Mouse (Mus musculus) heart, embryonic 14.5 days (tissue): Measurements from ENCODE around the gene Pld2. TPM values are rescaled to one million over a fixed set of nuclear protein-coding genes. Genes with fewer than 3 reads are reported as not detected.

ENCODE experiments used
- ATAC-seq: fragments of 200-750 bp; cut with Nextera tagmentation; 2 replicates; pipeline ENCODE4 v1.8.0; 2017; ENCODE audit warnings: low read depth, moderate TSS enrichment; ENCODE audit not compliant: insufficient number of reproducible peaks, insufficient read depth, low FRiP score
- H3K27ac ChIP-seq, 2 experiments: fragments of 200-500 bp in 1 of 2; fragments of 300-500 bp in 1 of 2; sonication (generic) in 1 of 2; replicated peaks in 1 of 2; 2 replicates each; pipeline ENCODE4 v1.5.1; 2012 to 2014; ENCODE audit warnings: low read depth in 2 of 2, low read length in 2 of 2, control low read depth in 1 of 2, mild to moderate bottlenecking in 1 of 2, mixed read lengths in 1 of 2; ENCODE audit not compliant: control insufficient read depth in 1 of 2, insufficient read depth in 1 of 2
- H3K27me3 ChIP-seq: fragments of 300-500 bp; sonication (generic); 2 replicates; pipeline ENCODE4 v1.6.1; 2014; ENCODE audit warnings: mild to moderate bottlenecking, low read length, control low read depth; ENCODE audit not compliant: control insufficient read depth, insufficient read depth
- H3K36me3 ChIP-seq: fragments of 300-500 bp; sonication (generic); 2 replicates; pipeline ENCODE4 v1.6.1; 2014; ENCODE audit warnings: mild to moderate bottlenecking, control low read depth, low read length, mixed read lengths; ENCODE audit not compliant: control insufficient read depth, insufficient read depth
- H3K4me1 ChIP-seq, 2 experiments: fragments of 200-500 bp in 1 of 2; fragments of 300-500 bp in 1 of 2; sonication (generic) in 1 of 2; 2 replicates each; pipeline ENCODE4 v1.6.1; 2012 to 2014; ENCODE audit warnings: low read length in 2 of 2, control low read depth in 1 of 2, mixed read lengths in 1 of 2; ENCODE audit not compliant: control insufficient read depth in 2 of 2, insufficient read depth in 2 of 2
- H3K4me2 ChIP-seq: fragments of 300-500 bp; sonication (generic); 2 replicates; pipeline ENCODE4 v1.6.1; 2014; ENCODE audit warnings: mild to moderate bottlenecking, low read length
- H3K4me3 ChIP-seq, 2 experiments: fragments of 200-500 bp in 1 of 2; fragments of 300-500 bp in 1 of 2; sonication (generic) in 1 of 2; 2 replicates each; pipeline ENCODE4 v1.5.1; 2012 to 2014; ENCODE audit warnings: low read length in 2 of 2, mild to moderate bottlenecking in 2 of 2, control low read depth in 1 of 2, low read depth in 1 of 2, moderate library complexity in 1 of 2; ENCODE audit not compliant: control insufficient read depth in 1 of 2, insufficient read depth in 1 of 2
- H3K9ac ChIP-seq: fragments of 300-500 bp; sonication (generic); 2 replicates; pipeline ENCODE4 v1.6.1; 2014; ENCODE audit warnings: mild to moderate bottlenecking, low read length
- H3K9me3 ChIP-seq: fragments of 300-500 bp; sonication (generic); 2 replicates; pipeline ENCODE4 v1.6.1; 2016; ENCODE audit warnings: low read length, control low read depth; ENCODE audit not compliant: control insufficient read depth
- WGBS: fragments of 180-500 bp; shearing (Covaris S2); extraction: QIAGEN DNeasy Blood & Tissue Kit; methylation state at CpG from one replicate; pipeline ENCODE4 v1.1.7; 2014; 5-methylcytosine and 5-hydroxymethylcytosine counted together
- polyA plus RNA-seq: library from polyadenylated mRNA; unstranded; fragments of >200 nt; fragmentation: Nextera tagmentation; extraction: Ambion mirVana; gene quantifications from 2 replicates; pipeline ENCODE4 v1.2.1, GENCODE M21; 2014

Pld2 gene
- polyA plus RNA-seq, 1 experiment from 2014 or later: 11.1 TPM

- no peak for ATAC-seq
- Histone ChIP-seq H3K36me3 (peaks cover 13% of the 10 kb centered on the region; the same call in 1 of the 2 replicates), H3K4me2 (peak overlapping the region; percentile 39), H3K9ac (peak overlapping the region; percentile 34; the same call in 1 of the 2 replicates), H3K4me3 (peak overlapping the region in 1 of 2 experiments; percentile 2; a peak in 1 of 4 replicates), H3K9me3 (no peaks in the 10 kb centered on the region), H3K27me3 (no peaks in the 10 kb centered on the region), H3K4me1 (peaks cover 14 to 18% of the 10 kb centered on the region in 2 experiments), H3K27ac (peak overlapping the region in 1 of 2 experiments; percentile 51; a peak in 2 of 4 replicates)
- 28% methylated on average over 7 of the region's 7 CpGs for WGBS
Measured at GRCm38 (mm10) chr11:70544496-70544895, 4.6 kb downstream of the Pld2 start.

- ATAC-seq: no peak
- Histone ChIP-seq H3K4me2 (no peak overlapping the region), H3K4me3 (no peak overlapping the region), H3K36me3 (peaks cover 40% of the 10 kb centered on the region), H3K27ac (no peak overlapping the region), H3K4me1 (0 out of 4 replicates have a peak, but pooled peaks cover 0 to 2% of the 10 kb centered on the region in 2 experiments), H3K9me3 (no peaks in the 10 kb centered on the region), H3K9ac (no peak overlapping the region), H3K27me3 (no peaks in the 10 kb centered on the region)
- WGBS: 86% methylated on average over 8 of the region's 8 CpGs
Measured at GRCm38 (mm10) chr11:70551526-70551925, 11.7 kb downstream of the Pld2 start.

- Histone ChIP-seq H3K27ac (no peak overlapping the region), H3K27me3 (no peaks in the 10 kb centered on the region), H3K9ac (no peak overlapping the region), H3K4me2 (no peak overlapping the region), H3K4me1 (no peaks in the 10 kb centered on the region), H3K9me3 (no peaks in the 10 kb centered on the region), H3K4me3 (no peak overlapping the region), H3K36me3 (peaks cover 47% of the 10 kb centered on the region)
- whole genome bisulfite sequencing: 42% methylated on average over 7 of the region's 7 CpGs
- no peak for ATAC-seq
Measured at GRCm38 (mm10) chr11:70553940-70554339, 14.1 kb downstream of the Pld2 start.

GRCm38 (mm10) chr11:70557545-70557944 is 17.7 kb downstream of the Pld2 start:
- peaks cover 34% of the 10 kb centered on the region for H3K36me3 ChIP-seq
- H3K4me1 ChIP-seq: peaks cover 0 to 7% of the 10 kb centered on the region in 2 experiments; a peak in 1 of 4 replicates
- H3K4me2 ChIP-seq: no peak overlapping the region
- no peak overlapping the region for H3K27ac ChIP-seq
- 84% methylated on average over 9 of the region's 9 CpGs for WGBS
- no peaks in the 10 kb centered on the region for H3K9me3 ChIP-seq
- H3K4me3 ChIP-seq: no peak overlapping the region
- no peak overlapping the region for H3K9ac ChIP-seq
- ATAC-seq: no peak
- H3K27me3 ChIP-seq: no peaks in the 10 kb centered on the region

GRCm38 (mm10) chr11:70561937-70562286 is 22.0 kb downstream of the Pld2 start:
- H3K27me3 ChIP-seq: no peaks in the 10 kb centered on the region
- H3K4me1 ChIP-seq: peaks cover 3 to 22% of the 10 kb centered on the region in 2 experiments; a peak in 3 of 4 replicates
- peak overlapping the region; percentile 94 for H3K9ac ChIP-seq
- ATAC-seq: no peak
- H3K9me3 ChIP-seq: no peaks in the 10 kb centered on the region
- peaks cover 10% of the 10 kb centered on the region for H3K36me3 ChIP-seq
- H3K27ac ChIP-seq: peak overlapping the region in 1 of 2 experiments; percentile 69; a peak in 2 of 4 replicates
- peak overlapping the region; percentile 70 to 78 for H3K4me3 ChIP-seq
- WGBS: 0% methylated on average over 2 of the region's 2 CpGs
- peak overlapping the region; percentile 90 for H3K4me2 ChIP-seq

- H3K36me3 ChIP-seq: peaks cover 5% of the 10 kb centered on the region
- ATAC-seq: peak; percentile 89
- H3K4me1 ChIP-seq: peaks cover 3 to 24% of the 10 kb centered on the region in 2 experiments; a peak in 3 of 4 replicates
- H3K9ac ChIP-seq: peak within 1 kb of the TSS; percentile 94
- H3K4me2 ChIP-seq: peak within 1 kb of the TSS; percentile 90
- under 1% methylated on average over 50 of the region's 57 CpGs for WGBS
- H3K4me3 ChIP-seq: peak within 1 kb of the TSS; percentile 70 to 78
- H3K9me3 ChIP-seq: no peaks in the 10 kb centered on the region
- no peaks in the 10 kb centered on the region for H3K27me3 ChIP-seq
- H3K27ac ChIP-seq: peak within 1 kb of the TSS; percentile 69 to 76
Measured at GRCm38 (mm10) chr11:70562287-70562994, 22.6 kb downstream of the Pld2 start, which contains the start of gene Mink1. Gene Mink1, plus strand, starts transcription at chr11:70562881.

GRCm38 (mm10) chr11:70562995-70563469 is 23.2 kb downstream of the Pld2 start:
- H3K27ac ChIP-seq: peak overlapping the region; percentile 36 to 69
- H3K9me3 ChIP-seq: no peaks in the 10 kb centered on the region
- no peaks in the 10 kb centered on the region for H3K36me3 ChIP-seq
- 0% methylated on average over 23 of the region's 31 CpGs for WGBS
- H3K4me3 ChIP-seq: peak overlapping the region; percentile 70 to 78
- H3K27me3 ChIP-seq: no peaks in the 10 kb centered on the region
- H3K4me2 ChIP-seq: peak overlapping the region; percentile 90
- peak; percentile 15 for ATAC-seq
- peaks cover 3 to 24% of the 10 kb centered on the region in 2 experiments; a peak in 3 of 4 replicates for H3K4me1 ChIP-seq
- peak overlapping the region; percentile 94 for H3K9ac ChIP-seq
